Comparison of ENCODE assay signal across 9 mouse cellular contexts in genomic region chr1:87541614-87542013, GRCm38 (mm10). TPM values are rescaled to one million over a fixed set of nuclear protein-coding genes. Genes with fewer than 3 reads are reported as not detected.
DNase-seq lines count a peak whose midpoint lies in the region; ATAC-seq and TF ChIP-seq lines count a peak whose summit lies in the region.
"Had no signal": no experiment of that assay in that cellular context is flagged by ENCODE, and none has a peak within 500 bp of the region (broad histone marks: within the 10 kb centered on the region; RNA-seq: fewer than 3 reads in every experiment).

No protein-coding gene starts in this region.

- H3K4me1 ChIP-seq in forebrain, postnatal 0 days (ENCODE audit: insufficient read depth): no peaks in the 10 kb centered on the region
- H3K4me1 ChIP-seq in forebrain, embryonic 16.5 days (replicated peaks; ENCODE audit: control insufficient read depth, insufficient read depth, low read length): no peaks in the 10 kb centered on the region
- H3K4me1 ChIP-seq in bone marrow macrophage, adult 2 months (ENCODE audit: control insufficient read depth, insufficient read depth, low read length): no peaks in the 10 kb centered on the region
- no peaks in the 10 kb centered on the region for H3K4me1 ChIP-seq in lung, adult 2 months (ENCODE audit: control insufficient read depth, insufficient read depth, low read length)
- H3K4me1 ChIP-seq in forebrain, embryonic 14.5 days (ENCODE audit: control insufficient read depth, insufficient read depth, low read length): no peaks in the 10 kb centered on the region

- 28% methylated on average over 7 of the region's 7 CpGs for WGBS in forebrain, postnatal 0 days
- 38% methylated on average over 7 of the region's 7 CpGs for WGBS in forebrain, embryonic 16.5 days
- 30% methylated on average over 7 of the region's 7 CpGs for WGBS in lung, adult 2 months
- WGBS in forebrain, embryonic 14.5 days: 40% methylated on average over 7 of the region's 7 CpGs

- ATAC-seq in forebrain, postnatal 0 days: no peak
- no peak for ATAC-seq in forebrain, embryonic 16.5 days
- ATAC-seq in forebrain, embryonic 14.5 days: no peak

- no peak overlapping the region for H3K4me2 ChIP-seq in forebrain, postnatal 0 days (ENCODE audit: low read depth)
- H3K4me2 ChIP-seq in forebrain, embryonic 16.5 days (ENCODE audit: low read length): no peak overlapping the region
- no peak overlapping the region for H3K4me2 ChIP-seq in forebrain, embryonic 14.5 days (ENCODE audit: low read length)

- H3K9me3 ChIP-seq in forebrain, postnatal 0 days (ENCODE audit: low read length): no peaks in the 10 kb centered on the region
- H3K9me3 ChIP-seq in forebrain, embryonic 16.5 days (ENCODE audit: control insufficient read depth, low read length): no peaks in the 10 kb centered on the region
- no peaks in the 10 kb centered on the region for H3K9me3 ChIP-seq in forebrain, embryonic 14.5 days (replicated peaks; ENCODE audit: control insufficient read depth, low read length)
- H3K9me3 ChIP-seq: megakaryocyte, embryonic 14.5 days had no signal

- DNase-seq in forebrain, postnatal 0 days: peak; percentile 35
- peak; percentile 70 for DNase-seq in right cerebral cortex, adult 18-20 months
- no peak for DNase-seq in right cerebral cortex, postnatal 25 days
- DNase-seq in gastrocnemius, postnatal 14 days: peak; percentile 20
- peak; percentile 38 for DNase-seq in lung, adult 2 months
- DNase-seq in forebrain, embryonic 14.5 days (ENCODE audit: low spot score): no peak

- intact Hi-C loops in gastrocnemius, postnatal 14 days (cut with DNase I; ENCODE audit: low total_unique reads): no loop called here

- H3K36me3 ChIP-seq in forebrain, postnatal 0 days (ENCODE audit: insufficient read depth): no peaks in the 10 kb centered on the region
- H3K36me3 ChIP-seq in forebrain, embryonic 16.5 days (ENCODE audit: control insufficient read depth, insufficient read depth): no peaks in the 10 kb centered on the region
- no peaks in the 10 kb centered on the region for H3K36me3 ChIP-seq in forebrain, embryonic 14.5 days (ENCODE audit: control insufficient read depth, insufficient read depth, low read length)

- TF ChIP-seq CTCF in forebrain, postnatal 0 days (IDR thresholded peaks at IDR 0.05; ENCODE audit: low read depth): peak; percentile 46
- TF ChIP-seq CTCF in bone marrow macrophage, adult 2 months (IDR thresholded peaks at IDR 0.05; ENCODE audit: low read depth, low read length): peak; percentile 34; the same call in 1 of the 2 replicates
- TF ChIP-seq CTCF in lung, adult 2 months (IDR thresholded peaks at IDR 0.05; ENCODE audit: insufficient read depth, low read length): peak; percentile 68

- H3K27ac ChIP-seq in forebrain, postnatal 0 days (ENCODE audit: low read depth, low read length): no peak overlapping the region
- H3K27ac ChIP-seq in forebrain, embryonic 16.5 days (ENCODE audit: low read length): no peak overlapping the region
- no peak overlapping the region for H3K27ac ChIP-seq in bone marrow macrophage, adult 2 months (ENCODE audit: insufficient read depth, low read depth, low read length)
- H3K27ac ChIP-seq in forebrain, embryonic 14.5 days (ENCODE audit: low read depth, low read length): no peak overlapping the region

- no peak overlapping the region for H3K9ac ChIP-seq in forebrain, postnatal 0 days
- H3K9ac ChIP-seq in forebrain, embryonic 16.5 days (replicated peaks; ENCODE audit: low read depth, low read length): no peak overlapping the region
- no peak overlapping the region for H3K9ac ChIP-seq in forebrain, embryonic 14.5 days (ENCODE audit: low read length)

- no peak for TF ChIP-seq POLR2A in bone marrow macrophage, adult 2 months (IDR thresholded peaks at IDR 0.05; ENCODE audit: borderline replicate concordance, low read depth, low read length)
- no peak for TF ChIP-seq POLR2A in lung, adult 2 months (IDR thresholded peaks at IDR 0.05; ENCODE audit: borderline replicate concordance, extremely low read depth, low read depth, low read length)

- H3K4me3 ChIP-seq in forebrain, postnatal 0 days (ENCODE audit: low read depth, low read length): no peak overlapping the region
- no peak overlapping the region for H3K4me3 ChIP-seq in forebrain, embryonic 16.5 days (replicated peaks; ENCODE audit: low read length)
- H3K4me3 ChIP-seq in bone marrow macrophage, adult 2 months (ENCODE audit: insufficient read depth, low read length): no peak overlapping the region
- no peak overlapping the region for H3K4me3 ChIP-seq in lung, adult 2 months (replicated peaks; ENCODE audit: extremely low read depth, low read depth, low read length)
- H3K4me3 ChIP-seq in forebrain, embryonic 14.5 days (ENCODE audit: low read depth, low read length): no peak overlapping the region
- H3K4me3 ChIP-seq: megakaryocyte, embryonic 14.5 days had no signal

- H3K27me3 ChIP-seq in forebrain, postnatal 0 days (ENCODE audit: insufficient read depth, low read length): no peaks in the 10 kb centered on the region
- no peaks in the 10 kb centered on the region for H3K27me3 ChIP-seq in forebrain, embryonic 16.5 days (replicated peaks; ENCODE audit: control insufficient read depth, insufficient read depth, low read length)
- no peaks in the 10 kb centered on the region for H3K27me3 ChIP-seq in forebrain, embryonic 14.5 days (replicated peaks; ENCODE audit: control insufficient read depth, insufficient read depth, low read length)

RNA-seq across cellular contexts. Expression of gene Neu2, which starts 31.9 kb away (rescaled TPM):
- total RNA-seq in forebrain, postnatal 0 days (2014; rRNA removed): 0.38 and 1.4 TPM in 2 replicates
- polyA plus RNA-seq in forebrain, postnatal 0 days (2015; fragmentation: Nextera tagmentation; extraction: Ambion mirVana): 0.99 and 1.3 TPM in 2 replicates
- polyA plus RNA-seq in forebrain, embryonic 16.5 days (2015; fragmentation: Nextera tagmentation; extraction: Ambion mirVana): 0.20 and 0.56 TPM in 2 replicates
- polyA plus RNA-seq in bone marrow macrophage, adult 2 months (2012; ENCODE audit: insufficient read depth, insufficient read length, missing spikeins): not detected in 2 replicates
- total RNA-seq in gastrocnemius, postnatal 14 days (2021): 10 to 100 TPM; 14.8 to 21.9 TPM
- 2.7 and 10.1 TPM in 2 replicates for polyA plus RNA-seq in lung, adult 2 months (2012; rRNA removed)
- polyA plus RNA-seq in forebrain, embryonic 14.5 days (2014; fragmentation: Nextera tagmentation; extraction: Ambion mirVana): 0.14 and 0.17 TPM in 2 replicates

RNA-seq across cellular contexts. Expression of gene Ngef, which starts 32.1 kb away (rescaled TPM):
- total RNA-seq in forebrain, postnatal 0 days (2014; rRNA removed): 67.2 and 85.0 TPM in 2 replicates
- polyA plus RNA-seq in forebrain, postnatal 0 days (2015; fragmentation: Nextera tagmentation; extraction: Ambion mirVana): 49.8 and 57.9 TPM in 2 replicates
- polyA plus RNA-seq in forebrain, embryonic 16.5 days (2015; fragmentation: Nextera tagmentation; extraction: Ambion mirVana): 26.3 and 36.4 TPM in 2 replicates
- polyA plus RNA-seq in bone marrow macrophage, adult 2 months (2012; ENCODE audit: insufficient read depth, insufficient read length, missing spikeins): not detected in 2 replicates
- under 1 TPM; 0.53 to 0.58 TPM for total RNA-seq in gastrocnemius, postnatal 14 days (2021)
- polyA plus RNA-seq in lung, adult 2 months (2012; rRNA removed): 7.2 and 7.4 TPM in 2 replicates
- 8.0 and 13.8 TPM in 2 replicates for polyA plus RNA-seq in forebrain, embryonic 14.5 days (2014; fragmentation: Nextera tagmentation; extraction: Ambion mirVana)

Comparison
In these comparisons a context has a peak if more than half of its experiments do, and no peak if none do; other contexts are left out.
1. DNase-seq: peak in forebrain, postnatal 0 days (single experiment), right cerebral cortex, adult 18-20 months (single experiment), gastrocnemius, postnatal 14 days (single experiment) and lung, adult 2 months (single experiment); none in right cerebral cortex, postnatal 25 days (single experiment) and forebrain, embryonic 14.5 days (single experiment).
2. Peak in every context shown above with its lines, with median percentiles within 50 percentile points of each other: CTCF ChIP-seq.